Mouse (Mus musculus) cerebellum, adult 11-12 months (tissue): Measurements from ENCODE around the gene Cnp.
A peak's percentile ranks its signal among the peaks of the same experiment; 100 is the strongest.
"Not testable (repeated sequence)": the region's sequence is repeated elsewhere in the genome, so short reads cannot be mapped to it uniquely, and the experiment has no call there.

Source experiments
- DNase-seq: peaks from one replicate; pipeline ENCODE4 v3.0.0; 2022

Gene Cnp

GRCm38 (mm10) chr11:100574708-100575483 lies at the start of gene Cnp:
Gene Cnp, plus strand, starts transcription at chr11:100574904.
- peak; percentile 45 for DNase-seq

- no peak for DNase-seq
Observed at GRCm38 (mm10) chr11:100524987-100525630, 49.6 kb upstream of the Cnp start.

DNA sequence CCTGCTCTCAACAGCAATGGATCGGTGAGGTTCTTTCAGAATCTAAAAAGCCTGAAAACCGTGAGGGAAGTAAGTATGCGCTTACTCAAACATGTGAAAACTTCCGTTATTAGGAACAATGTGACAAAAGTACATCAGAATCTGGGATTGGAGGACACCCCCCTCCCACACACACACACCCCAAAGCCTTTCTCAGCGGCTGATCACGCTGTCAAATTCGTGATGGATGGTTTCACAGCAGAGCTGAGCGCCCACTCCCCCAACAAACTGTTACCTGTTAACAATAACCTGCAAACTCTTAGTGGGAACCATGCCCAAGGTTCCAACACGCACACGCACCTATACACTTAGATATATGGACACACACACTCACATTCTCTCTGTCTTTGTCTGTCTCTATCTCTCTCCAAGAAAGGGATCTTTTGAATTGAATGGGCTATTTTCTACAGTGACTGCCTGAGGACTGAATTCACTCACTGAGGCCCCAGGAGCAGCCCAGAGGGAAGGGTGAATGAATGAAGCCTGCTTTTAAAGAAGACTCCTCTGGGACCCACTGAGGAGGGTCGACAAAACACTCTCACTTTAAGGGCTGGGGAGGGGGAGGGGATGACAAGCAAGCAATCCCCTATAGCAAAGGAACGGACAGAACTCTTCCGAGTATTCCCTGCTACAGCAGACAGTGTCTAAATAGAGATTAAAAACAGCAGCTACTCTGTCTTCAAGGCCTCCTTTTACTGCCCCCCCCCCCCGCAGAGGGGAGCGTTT lies 48.5 kb upstream of the Cnp start:
- DNase-seq: peak; percentile 29

DNA sequence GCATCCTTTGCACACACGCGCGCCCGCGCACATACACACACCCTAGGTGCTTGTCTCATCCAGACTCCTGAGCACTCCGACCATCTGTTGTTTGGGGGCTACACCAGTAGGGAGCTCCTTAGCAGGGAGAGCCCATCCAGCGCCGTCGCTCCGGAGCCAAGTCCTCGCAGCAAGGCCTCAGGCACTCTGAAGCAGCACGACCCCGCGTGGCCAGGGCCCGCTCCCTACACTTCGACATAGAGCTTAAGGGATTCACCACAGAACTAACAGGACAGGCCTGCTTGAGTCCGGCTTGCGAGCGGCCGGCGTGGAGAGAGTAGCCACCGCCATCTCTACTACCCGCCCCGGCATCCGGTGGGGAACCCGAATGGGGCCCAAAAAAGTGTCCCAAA lies 47.6 kb upstream of the Cnp start:
- peak; percentile 78 for DNase-seq

DNA sequence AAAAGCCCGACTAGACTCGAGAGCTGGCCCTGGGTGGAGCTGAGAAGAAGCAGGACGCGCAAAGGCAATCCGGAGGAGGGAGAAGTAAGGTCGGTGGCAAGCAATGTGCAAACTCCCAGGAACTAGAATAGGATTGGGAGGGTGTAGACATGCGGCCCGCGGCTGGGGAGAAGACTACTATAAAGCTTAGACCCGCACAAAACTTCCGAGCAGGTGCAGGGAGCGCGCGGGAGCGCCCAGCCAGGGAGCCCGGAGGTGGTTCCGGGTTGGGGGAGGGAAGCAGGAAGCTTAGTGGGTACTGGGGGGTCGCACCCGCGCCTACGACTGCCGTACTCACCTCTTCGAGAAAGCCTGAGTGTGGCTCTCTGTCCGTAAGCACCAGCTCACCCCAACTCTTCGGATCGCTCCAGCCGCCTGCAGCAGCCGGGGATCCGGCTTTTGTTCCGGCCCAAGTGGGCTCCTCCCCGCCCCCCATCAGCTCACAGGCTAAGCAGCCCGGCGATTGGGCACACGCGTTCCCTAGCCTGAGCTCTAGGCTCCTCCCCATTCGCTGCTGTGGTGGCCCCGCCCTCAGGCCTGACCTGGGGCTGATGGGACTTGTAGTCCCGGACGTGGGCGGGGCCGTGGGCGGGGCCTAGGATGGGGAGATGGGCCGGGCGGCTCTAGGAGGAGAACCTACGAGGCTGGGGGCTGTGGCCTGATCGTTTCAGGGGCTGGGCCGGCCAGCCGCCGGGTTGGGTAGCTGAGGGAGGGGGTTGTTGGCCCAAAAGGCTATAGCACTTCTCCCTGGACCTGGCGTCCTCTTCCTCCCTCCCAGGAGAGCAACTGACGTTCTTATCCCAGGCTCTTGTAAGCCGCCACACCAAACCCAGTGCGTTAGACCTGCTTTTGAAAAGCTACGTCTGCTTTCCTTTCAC lies 47.0 kb upstream of the Cnp start, which contains the start of gene Acly:
Acly (minus strand) TSS at position 543 of the 917 bp plus-strand sequence.
- DNase-seq: peak; percentile 99

DNA sequence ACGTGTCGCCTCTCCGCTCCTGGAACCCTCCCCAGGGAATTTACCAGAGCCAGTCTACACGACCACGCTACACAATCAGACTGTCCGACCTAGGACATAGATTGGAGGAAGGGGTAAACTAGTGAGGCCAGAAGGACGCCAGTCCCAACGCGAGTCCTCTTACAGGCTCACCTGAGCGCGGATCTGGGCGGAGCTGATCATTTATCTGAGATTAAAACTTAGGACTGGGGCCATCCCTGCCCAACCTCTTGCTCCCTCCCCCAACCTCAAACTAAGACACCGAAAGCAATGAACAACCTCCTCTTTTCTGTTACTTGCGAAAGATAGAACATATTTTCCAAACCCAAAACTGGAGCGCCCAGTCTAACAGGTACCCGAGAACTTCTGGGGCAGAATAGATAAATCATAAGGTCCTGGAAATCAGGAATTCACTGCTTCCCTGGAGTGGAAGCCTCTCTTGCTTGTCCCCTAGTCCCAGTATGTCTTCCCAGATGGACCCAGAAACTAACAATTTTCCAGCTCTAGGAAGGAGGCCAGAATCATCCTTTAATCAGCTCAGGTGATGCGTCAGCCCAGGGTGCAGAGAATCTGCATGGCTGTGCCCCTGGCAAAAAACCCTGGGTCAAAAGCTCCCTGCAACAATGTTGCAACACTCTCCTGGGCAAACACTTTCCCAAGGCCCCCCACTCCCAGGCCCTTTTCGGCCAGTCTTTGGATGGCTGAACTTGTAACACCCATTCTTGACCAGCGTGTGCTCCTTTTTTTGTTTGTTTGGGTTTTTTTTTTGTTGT lies 46.1 kb upstream of the Cnp start:
- peak; percentile 35 for DNase-seq

DNA sequence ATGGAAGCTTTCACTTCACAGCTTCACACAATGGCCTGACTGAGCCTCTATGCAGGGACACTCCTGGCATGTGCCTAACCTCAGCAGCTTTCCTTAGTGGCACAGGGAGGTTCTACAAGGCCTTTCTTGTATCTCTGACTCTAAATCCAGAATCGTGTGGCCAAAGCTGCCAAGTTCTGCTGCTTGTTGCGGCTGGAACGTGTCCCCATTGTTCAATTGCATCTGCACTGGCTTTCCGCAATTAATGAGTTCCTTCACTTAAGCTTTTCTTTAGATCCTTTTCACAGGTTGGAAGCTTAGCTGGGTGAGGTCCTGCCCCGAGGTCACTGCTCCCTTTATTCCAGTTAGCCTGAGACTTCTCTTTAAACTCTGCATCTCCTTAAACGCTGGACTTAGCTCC lies 40.8 kb upstream of the Cnp start:
- DNase-seq: no peak

GRCm38 (mm10) chr11:100534411-100534810 lies 40.3 kb upstream of the Cnp start:
- not testable (repeated sequence) for DNase-seq

GRCm38 (mm10) chr11:100534821-100535220 lies 39.9 kb upstream of the Cnp start:
- DNase-seq: not testable (repeated sequence)

GRCm38 (mm10) chr11:100535996-100536395 lies 38.7 kb upstream of the Cnp start:
- no peak for DNase-seq

DNA sequence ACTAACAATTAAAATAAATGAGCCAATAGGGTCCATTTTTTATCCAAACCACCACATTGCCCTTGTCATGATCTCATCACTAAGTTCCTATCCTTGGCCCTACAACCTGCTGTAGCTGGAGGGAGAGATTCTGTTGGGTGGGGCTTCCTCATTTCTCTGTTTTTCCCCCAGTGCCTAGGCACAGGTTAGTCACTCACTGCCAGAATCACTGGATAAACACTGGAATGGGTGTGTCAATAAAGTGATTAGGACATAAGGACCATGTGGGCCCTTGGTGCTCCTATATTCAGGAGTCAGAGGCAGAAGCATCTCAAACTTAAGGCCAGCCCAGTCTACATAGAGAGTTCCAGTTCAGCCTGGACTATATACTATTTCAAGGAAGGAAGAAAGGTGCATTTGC lies 38.2 kb upstream of the Cnp start:
- DNase-seq: no peak

DNA sequence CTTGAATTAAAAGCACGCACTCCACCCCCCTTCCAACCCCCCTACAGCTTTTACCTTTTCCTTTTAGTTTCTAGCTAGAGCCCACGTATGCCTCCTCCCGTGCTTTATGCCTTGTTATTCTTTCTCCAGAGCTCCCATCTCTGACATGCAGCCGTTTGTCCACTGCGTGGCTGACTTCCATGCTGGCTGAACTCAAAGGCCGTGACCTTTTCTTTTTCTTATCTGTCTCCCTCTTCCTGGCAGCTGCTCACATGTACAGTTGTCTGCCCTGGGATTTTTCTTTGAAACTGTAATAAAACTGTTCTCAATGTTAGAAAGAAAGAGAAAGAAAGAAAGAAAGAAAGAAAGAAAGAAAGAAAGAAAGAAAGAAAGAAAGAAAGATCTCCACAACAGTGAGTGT lies 33.7 kb upstream of the Cnp start:
- DNase-seq: no peak

GRCm38 (mm10) chr11:100541577-100541976 lies 33.1 kb upstream of the Cnp start:
- no peak for DNase-seq

GRCm38 (mm10) chr11:100544832-100545745 lies 29.6 kb upstream of the Cnp start, which contains the start of gene Ttc25:
Gene Ttc25, plus strand, starts transcription at chr11:100545607.
- DNase-seq: peak; percentile 26

DNA sequence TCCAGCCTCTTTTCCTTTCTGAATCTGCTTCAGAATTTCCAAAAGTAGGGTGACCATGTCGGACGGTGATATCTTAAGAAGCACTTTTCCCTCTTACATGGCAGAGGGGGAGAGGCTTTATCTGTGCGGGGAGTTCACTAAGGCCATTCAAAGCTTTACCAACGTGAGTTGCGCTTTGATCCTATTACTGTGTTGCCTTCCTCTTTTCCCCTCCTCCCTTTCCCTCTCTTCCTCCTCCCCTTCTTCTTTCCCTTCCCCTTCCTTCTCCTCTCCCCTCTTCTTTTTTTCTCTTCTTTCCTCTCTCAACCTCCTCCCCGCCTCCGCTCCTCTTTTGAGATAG lies 29.0 kb upstream of the Cnp start:
- DNase-seq: no peak

GRCm38 (mm10) chr11:100546955-100547354 lies 27.7 kb upstream of the Cnp start:
- no peak for DNase-seq

GRCm38 (mm10) chr11:100548141-100548540 lies 26.6 kb upstream of the Cnp start:
- no peak for DNase-seq

- no peak for DNase-seq
Observed at GRCm38 (mm10) chr11:100549466-100549865, 25.2 kb upstream of the Cnp start.

GRCm38 (mm10) chr11:100550101-100550500 lies 24.6 kb upstream of the Cnp start:
- DNase-seq: no peak

- no peak for DNase-seq
Observed at GRCm38 (mm10) chr11:100552842-100553241, 21.9 kb upstream of the Cnp start.

GRCm38 (mm10) chr11:100555583-100555982 lies 19.1 kb upstream of the Cnp start:
- no peak for DNase-seq
